Mouse (Mus musculus) midbrain, embryonic 14.5 days (tissue): ENCODE data around the gene Srxn1. TPM values are rescaled to one million over a fixed set of nuclear protein-coding genes. Genes with fewer than 3 reads are reported as not detected.

Source experiments
- ATAC-seq: fragments of 200-750 bp; cut with Nextera tagmentation; 2 replicates; pipeline ENCODE4 v1.8.0; 2017; ENCODE audit warnings: moderate number of reproducible peaks, moderate library complexity; ENCODE audit not compliant: low FRiP score, low TSS enrichment
- DNase-seq: peaks from one replicate; pipeline ENCODE4 v3.0.0-alpha.2; 2015
- H3K27ac ChIP-seq: fragments of 300-500 bp; sonication (generic); replicated peaks from 2 replicates; pipeline ENCODE4 v1.5.1; 2014; ENCODE audit warnings: mild to moderate bottlenecking, low read depth, low read length, moderate library complexity
- H3K27me3 ChIP-seq: fragments of 300-500 bp; sonication (generic); 2 replicates; pipeline ENCODE4 v1.6.1; 2014; ENCODE audit warnings: low read length, control low read depth, mixed read lengths; ENCODE audit not compliant: control insufficient read depth, insufficient read depth
- H3K36me3 ChIP-seq: fragments of 300-500 bp; sonication (generic); 2 replicates; pipeline ENCODE4 v1.6.1; 2014; ENCODE audit warnings: low read length, control low read depth; ENCODE audit not compliant: control insufficient read depth, insufficient read depth
- H3K4me1 ChIP-seq: fragments of 300-500 bp; sonication (generic); 2 replicates; pipeline ENCODE4 v1.6.1; 2014; ENCODE audit warnings: mild to moderate bottlenecking, antibody characterized with exemption, low read length, control low read depth; ENCODE audit not compliant: control insufficient read depth, insufficient read depth
- H3K4me2 ChIP-seq: fragments of 300-500 bp; sonication (generic); 2 replicates; pipeline ENCODE4 v1.6.1; 2014; ENCODE audit warnings: mild to moderate bottlenecking, low read length, moderate library complexity
- H3K4me3 ChIP-seq: fragments of 300-500 bp; sonication (generic); replicated peaks from 2 replicates; pipeline ENCODE4 v1.5.1; 2014; ENCODE audit warnings: low read depth, low read length
- H3K9ac ChIP-seq: fragments of 300-500 bp; sonication (generic); replicated peaks from 2 replicates; pipeline ENCODE4 v1.6.1; 2014; ENCODE audit warnings: mild to moderate bottlenecking, low read length, moderate library complexity
- H3K9me3 ChIP-seq: fragments of 300-500 bp; sonication (generic); 2 replicates; pipeline ENCODE4 v1.6.1; 2016; ENCODE audit warnings: low read length, control low read depth, mixed read lengths; ENCODE audit not compliant: control insufficient read depth
- WGBS: fragments of 180-500 bp; shearing (Covaris S2); extraction: QIAGEN DNeasy Blood & Tissue Kit; methylation state at CpG from one replicate; pipeline ENCODE4 v1.1.7; 2014; 5-methylcytosine and 5-hydroxymethylcytosine counted together
- polyA plus RNA-seq: library from polyadenylated mRNA; unstranded; fragments of >200 nt; fragmentation: Nextera tagmentation; extraction: Ambion mirVana; gene quantifications from 2 replicates; pipeline ENCODE4 v1.2.1, GENCODE M21; 2014

Gene Srxn1
- polyA plus RNA-seq, 1 experiment from 2014 or later = 17.4 TPM

DNA sequence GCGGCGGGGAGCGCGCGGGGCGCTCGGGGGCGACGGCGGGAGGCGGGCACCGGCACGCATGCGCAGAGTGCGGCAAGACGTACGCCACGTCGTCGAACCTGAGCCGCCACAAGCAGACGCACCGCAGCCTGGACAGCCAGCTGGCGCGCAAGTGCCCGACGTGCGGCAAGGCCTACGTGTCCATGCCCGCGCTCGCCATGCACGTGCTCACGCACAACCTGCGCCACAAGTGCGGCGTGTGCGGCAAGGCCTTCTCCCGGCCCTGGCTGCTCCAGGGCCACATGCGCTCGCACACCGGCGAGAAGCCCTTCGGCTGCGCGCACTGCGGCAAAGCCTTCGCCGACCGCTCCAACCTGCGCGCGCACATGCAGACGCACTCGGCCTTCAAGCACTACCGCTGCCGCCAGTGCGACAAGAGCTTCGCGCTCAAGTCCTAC, 11.9 kb upstream of the Srxn1 start:
- 0 out of 2 replicates have a peak overlapping the region, but pooled peaks have one; percentile 4 for H3K9ac ChIP-seq
- peak overlapping the region; percentile 43 for H3K4me2 ChIP-seq
- H3K4me1 ChIP-seq = peaks cover 31% of the 10 kb centered on the region
- 2% methylated on average over 60 of the region's 60 CpGs for WGBS
- no peaks in the 10 kb centered on the region for H3K27me3 ChIP-seq
- H3K36me3 ChIP-seq = peaks cover 38% of the 10 kb centered on the region
- peak overlapping the region; percentile 17; the same call in 1 of the 2 replicates for H3K4me3 ChIP-seq
- no peaks in the 10 kb centered on the region for H3K9me3 ChIP-seq
- DNase-seq = peak; percentile 76
- no peak for ATAC-seq
- peak overlapping the region; percentile 46; the same call in 1 of the 2 replicates for H3K27ac ChIP-seq

DNA sequence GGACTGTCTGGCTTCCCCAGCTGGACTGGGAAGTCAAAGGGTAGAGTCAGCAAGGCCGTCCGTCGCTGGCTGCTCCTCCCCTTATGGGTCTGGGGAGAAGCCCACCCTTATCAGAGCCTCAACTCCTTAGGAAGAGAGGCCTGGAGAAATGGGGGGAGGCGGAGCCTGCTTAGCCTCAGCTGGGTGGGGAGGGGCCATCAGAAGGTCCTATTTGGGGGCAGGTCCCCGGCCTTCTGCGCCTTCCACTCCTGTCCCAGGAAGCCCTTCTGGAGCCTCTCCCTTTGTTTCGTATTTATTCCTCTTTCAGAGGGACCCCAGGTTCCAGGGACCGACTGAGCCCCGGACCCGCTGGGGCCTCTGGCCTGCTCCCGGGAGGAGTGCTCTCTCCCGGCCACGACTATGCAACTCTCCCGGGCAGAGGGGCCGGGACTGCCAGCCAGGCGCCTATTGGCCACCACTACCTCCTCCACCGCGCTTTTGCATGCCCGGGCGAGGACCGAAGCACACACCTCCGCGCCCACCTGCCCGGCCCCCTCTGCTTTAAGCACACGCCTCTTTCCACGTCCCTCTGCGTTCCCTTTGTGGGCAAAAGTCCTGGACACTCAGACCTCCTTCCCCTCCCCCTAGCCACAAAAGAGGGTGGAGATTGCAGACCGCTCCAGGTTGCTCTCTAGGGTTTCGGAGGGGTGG, 10.3 kb upstream of the Srxn1 start:
- peak; percentile 5; the same call in 1 of the 2 replicates for ATAC-seq
- Histone ChIP-seq H3K27ac (peak overlapping the region; percentile 60), H3K4me1 (peaks cover 31% of the 10 kb centered on the region), H3K9ac (no peak overlapping the region; the same call in 1 of the 2 replicates), H3K9me3 (no peaks in the 10 kb centered on the region), H3K27me3 (no peaks in the 10 kb centered on the region), H3K4me3 (no peak overlapping the region), H3K36me3 (peaks cover 26% of the 10 kb centered on the region), H3K4me2 (peak overlapping the region; percentile 27; the same call in 1 of the 2 replicates)
- WGBS = 6% methylated on average over 29 of the region's 29 CpGs
- peak; percentile 43 for DNase-seq

DNA sequence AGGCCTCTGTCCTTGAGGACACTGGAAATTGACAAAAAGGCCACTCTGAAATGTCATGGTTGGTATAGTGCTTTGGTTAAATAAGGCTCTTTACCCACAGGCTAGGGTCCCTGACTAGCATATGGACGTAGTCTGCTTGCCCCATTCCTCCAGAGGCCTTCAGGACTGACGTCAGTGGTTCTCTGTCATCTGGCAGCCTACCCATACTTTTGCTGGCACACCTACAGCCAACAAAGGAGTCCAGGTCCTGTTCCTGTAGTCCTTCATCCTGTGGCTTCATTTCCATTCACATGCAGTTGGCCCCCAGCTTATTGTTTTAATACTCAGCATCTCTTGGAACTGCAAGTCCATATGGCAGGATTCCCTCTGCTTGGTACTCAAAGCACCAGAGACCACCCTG, 8.4 kb upstream of the Srxn1 start:
- H3K4me1 ChIP-seq = peaks cover 22% of the 10 kb centered on the region
- ATAC-seq (no peak), DNase-seq (peak; percentile 30)
- H3K9ac ChIP-seq = no peak overlapping the region
- H3K36me3 ChIP-seq = peaks cover 16% of the 10 kb centered on the region
- no peak overlapping the region for H3K4me3 ChIP-seq
- H3K27ac ChIP-seq = no peak overlapping the region
- WGBS = 40% methylated on average over 2 of the region's 2 CpGs
- H3K27me3 ChIP-seq = no peaks in the 10 kb centered on the region
- H3K9me3 ChIP-seq = no peaks in the 10 kb centered on the region
- no peak overlapping the region for H3K4me2 ChIP-seq

DNA sequence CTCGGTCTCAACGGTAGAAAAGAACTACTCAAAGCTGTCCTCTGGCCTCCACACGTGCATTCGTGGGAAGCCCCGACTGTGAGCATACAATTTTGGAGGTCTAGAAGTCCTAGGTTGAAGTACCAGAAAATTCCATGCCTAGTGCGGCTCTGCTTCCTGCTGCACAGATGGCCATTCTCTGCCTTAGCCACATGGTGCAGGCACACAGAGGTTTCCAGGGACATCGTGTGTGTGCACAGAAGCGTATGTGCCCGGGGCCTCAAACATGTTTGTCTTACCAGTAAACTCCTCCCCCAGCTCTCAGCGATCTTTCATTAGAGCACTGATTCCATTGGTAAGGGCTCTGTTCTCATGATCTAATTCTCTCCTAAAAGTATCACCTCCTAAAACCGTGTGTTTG, 7.4 kb upstream of the Srxn1 start:
- Histone ChIP-seq H3K4me1 (peaks cover 17% of the 10 kb centered on the region), H3K27ac (no peak overlapping the region; the same call in 1 of the 2 replicates), H3K9ac (no peak overlapping the region), H3K4me2 (no peak overlapping the region), H3K36me3 (peaks cover 16% of the 10 kb centered on the region), H3K27me3 (no peaks in the 10 kb centered on the region), H3K9me3 (no peaks in the 10 kb centered on the region), H3K4me3 (no peak overlapping the region)
- peak; percentile 45 for DNase-seq
- no peak for ATAC-seq
- WGBS = 69% methylated on average over 11 of the region's 11 CpGs

DNA sequence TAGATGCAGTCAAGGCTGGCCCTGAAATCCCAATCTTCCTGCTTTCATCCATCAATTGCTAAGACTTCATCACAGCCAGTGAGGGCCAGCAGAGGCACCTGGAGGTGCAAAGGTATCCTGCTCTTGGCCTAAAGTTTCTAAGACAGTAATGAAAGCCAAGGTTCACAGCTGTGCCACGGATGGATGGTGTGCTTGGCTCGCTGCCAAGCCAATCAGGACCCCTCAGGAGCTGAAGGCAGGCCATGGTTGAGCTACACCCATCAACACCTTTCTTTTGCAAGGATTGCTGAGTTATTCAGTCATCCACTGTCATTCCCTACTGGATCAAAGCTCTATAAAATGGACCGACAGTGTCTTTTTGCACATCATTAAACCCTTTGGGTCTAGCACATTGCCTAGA, 5.8 kb upstream of the Srxn1 start:
- H3K4me1 ChIP-seq = peaks cover 14% of the 10 kb centered on the region
- 65% methylated on average over 3 of the region's 3 CpGs for WGBS
- H3K27ac ChIP-seq = no peak overlapping the region
- H3K9me3 ChIP-seq = no peaks in the 10 kb centered on the region
- no peaks in the 10 kb centered on the region for H3K27me3 ChIP-seq
- no peak overlapping the region for H3K4me2 ChIP-seq
- ATAC-seq (no peak), DNase-seq (peak; percentile 35)
- H3K9ac ChIP-seq = no peak overlapping the region
- 0 out of 2 replicates have a peak, but pooled peaks cover under 1% of the 10 kb centered on the region for H3K36me3 ChIP-seq
- no peak overlapping the region for H3K4me3 ChIP-seq

DNA sequence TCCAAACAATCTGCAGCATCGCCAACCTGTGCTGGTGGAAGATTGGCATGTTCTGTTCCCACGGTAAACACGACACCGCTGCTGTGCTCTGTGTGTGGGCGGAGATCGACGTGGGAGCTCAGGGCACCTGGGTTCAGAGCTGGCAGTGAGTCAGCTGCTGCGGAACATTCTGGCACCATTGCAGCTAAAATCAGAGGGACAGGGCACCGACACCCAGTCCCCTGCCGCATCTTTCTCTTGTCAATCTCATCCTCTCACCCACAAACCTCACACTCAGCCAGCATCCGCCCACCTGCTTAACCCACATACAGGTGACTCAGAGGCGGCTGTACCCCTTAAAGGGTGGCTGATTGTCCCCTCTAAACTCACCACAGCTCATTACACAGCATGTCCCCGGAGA, 3.6 kb upstream of the Srxn1 start:
- no peak overlapping the region for H3K4me3 ChIP-seq
- WGBS = 77% methylated on average over 13 of the region's 13 CpGs
- H3K36me3 ChIP-seq = no peaks in the 10 kb centered on the region
- no peaks in the 10 kb centered on the region for H3K27me3 ChIP-seq
- ATAC-seq = no peak
- no peaks in the 10 kb centered on the region for H3K9me3 ChIP-seq
- H3K4me1 ChIP-seq = peaks cover 20% of the 10 kb centered on the region
- H3K9ac ChIP-seq = no peak overlapping the region
- no peak for DNase-seq
- H3K27ac ChIP-seq = no peak overlapping the region
- H3K4me2 ChIP-seq = no peak overlapping the region

DNA sequence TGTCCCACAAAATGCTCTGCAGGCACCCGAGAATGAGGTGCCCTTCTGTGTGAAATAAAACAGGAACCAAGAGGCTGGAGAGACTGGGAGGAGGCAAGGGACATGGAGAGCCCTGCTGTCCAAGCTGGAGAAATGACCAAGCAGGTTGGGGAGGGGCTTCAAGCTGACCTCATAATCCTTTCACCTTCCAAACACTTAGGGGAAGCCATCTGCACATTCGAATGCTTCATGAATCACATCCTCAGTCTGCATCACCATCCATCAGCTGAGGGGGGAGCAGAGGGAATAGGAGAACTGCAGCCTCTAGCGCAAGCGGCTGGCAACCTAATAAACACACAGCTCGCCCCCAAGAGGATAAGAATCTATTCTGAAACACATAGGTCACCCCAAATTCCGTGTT, 2.9 kb upstream of the Srxn1 start:
- Histone ChIP-seq H3K9ac (no peak overlapping the region), H3K4me3 (no peak overlapping the region), H3K27ac (no peak overlapping the region), H3K4me1 (peaks cover 20% of the 10 kb centered on the region), H3K9me3 (no peaks in the 10 kb centered on the region), H3K27me3 (no peaks in the 10 kb centered on the region), H3K4me2 (no peak overlapping the region), H3K36me3 (no peaks in the 10 kb centered on the region)
- 62% methylated on average over 6 of the region's 6 CpGs for WGBS
- ATAC-seq = no peak
- peak; percentile 6 for DNase-seq

DNA sequence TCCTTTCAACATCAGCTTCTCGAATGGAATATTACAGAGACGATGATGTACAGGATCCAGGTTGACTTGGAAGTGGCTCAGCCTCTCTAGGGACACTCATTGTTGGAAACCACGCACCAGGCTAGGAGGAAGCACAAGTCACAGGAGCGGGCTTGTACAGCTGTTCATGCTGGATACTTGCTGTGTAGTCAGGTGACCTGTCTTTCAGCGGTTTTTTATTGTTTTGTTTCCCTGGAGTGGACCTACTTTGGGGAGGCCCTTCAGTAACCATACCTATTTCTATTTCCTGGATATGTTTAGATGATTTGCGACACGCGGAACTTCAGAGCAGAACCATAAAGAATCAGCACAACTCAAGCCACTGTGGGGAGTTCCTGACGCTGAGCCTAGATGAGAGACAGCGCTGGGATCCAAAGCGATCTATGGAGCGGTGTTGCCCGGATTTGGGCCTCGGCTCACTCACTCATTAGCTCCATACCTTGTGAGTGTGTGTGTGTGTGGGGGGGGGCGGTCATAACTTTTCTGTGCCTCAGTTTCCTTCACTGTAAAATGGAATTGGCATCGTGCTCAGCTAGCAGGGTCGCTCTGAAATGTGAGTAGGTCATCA, 502 bp upstream of the Srxn1 start:
- WGBS = 16% methylated on average over 17 of the region's 17 CpGs
- no peak overlapping the region; the same call in 1 of the 2 replicates for H3K27ac ChIP-seq

DNA sequence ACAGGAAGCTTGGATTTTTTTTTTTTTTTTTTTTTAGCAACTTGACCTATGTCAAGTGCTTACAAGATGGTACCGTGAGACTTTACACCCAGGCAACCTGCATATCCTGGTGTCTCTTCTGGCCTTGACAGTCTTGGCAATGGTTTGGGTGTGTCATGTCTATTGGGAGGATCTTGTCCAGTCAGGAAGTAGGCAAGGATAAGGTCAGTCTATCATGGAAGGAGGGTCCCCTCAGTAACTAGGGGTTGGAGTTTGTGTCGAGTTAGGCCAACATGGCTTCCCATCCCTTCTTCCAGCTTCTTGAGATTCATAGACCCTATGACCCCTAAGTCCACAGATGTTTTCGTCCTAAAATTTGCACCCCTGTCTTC, 894 bp downstream of the Srxn1 start:
- Histone ChIP-seq H3K27me3 (no peaks in the 10 kb centered on the region), H3K4me1 (peaks cover 14% of the 10 kb centered on the region), H3K36me3 (no peaks in the 10 kb centered on the region), H3K9me3 (no peaks in the 10 kb centered on the region), H3K9ac (no peak overlapping the region; the same call in 1 of the 2 replicates), H3K27ac (no peak overlapping the region), H3K4me3 (peak overlapping the region; percentile 61), H3K4me2 (peak overlapping the region; percentile 79)
- WGBS = 95% methylated on average over 3 of the region's 3 CpGs
- no peak for DNase-seq
- no peak for ATAC-seq

More for the DNA sequence above, 502 bp upstream of the Srxn1 start:
- Histone ChIP-seq H3K4me2 (peak overlapping the region; percentile 79), H3K36me3 (no peaks in the 10 kb centered on the region), H3K9me3 (no peaks in the 10 kb centered on the region), H3K4me3 (peak overlapping the region; percentile 61), H3K4me1 (peaks cover 14% of the 10 kb centered on the region), H3K27me3 (no peaks in the 10 kb centered on the region), H3K9ac (peak overlapping the region; percentile 81)
- DNase-seq (peak; percentile 28), ATAC-seq (peak; percentile 25)
